ENCODE assay signal across 26 mouse cellular contexts in the genomic region with DNA sequence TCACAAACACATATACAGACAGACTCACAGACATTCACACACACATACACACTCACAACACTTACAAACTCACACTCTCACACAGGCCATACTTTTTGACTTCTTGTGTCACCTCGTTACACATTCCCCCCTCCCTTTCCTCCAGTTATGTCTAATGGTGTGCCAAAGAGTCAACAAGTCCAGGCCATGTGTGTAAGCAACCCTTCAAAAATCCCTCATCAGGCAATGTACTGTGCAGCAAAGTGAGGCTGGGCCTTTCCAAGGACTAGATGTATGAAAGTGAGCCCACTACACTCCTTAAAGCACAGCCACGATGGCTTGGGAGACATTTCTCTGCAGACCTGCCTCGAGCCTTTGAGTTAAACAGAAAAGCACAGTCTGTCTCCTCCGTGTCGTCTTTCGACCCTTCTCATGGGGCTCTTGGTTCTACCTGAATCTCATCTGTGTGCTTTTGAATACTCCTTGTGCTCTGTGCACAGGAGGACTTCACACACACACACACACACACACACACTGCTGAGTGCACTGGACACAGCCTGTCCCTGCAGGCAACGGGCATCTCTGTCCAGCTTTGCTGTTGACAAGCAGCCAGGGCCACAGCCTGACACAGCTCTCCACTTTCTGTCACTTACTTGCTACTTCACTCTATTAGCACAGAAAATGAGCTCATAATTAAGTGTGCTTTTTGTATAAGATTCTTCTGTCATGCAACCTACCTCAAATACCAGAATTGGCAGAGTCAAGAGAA.
DNase-seq lines count a peak whose midpoint lies in the region; ATAC-seq and TF ChIP-seq lines count a peak whose summit lies in the region.
"Had no signal": no experiment of that assay in that cellular context is flagged by ENCODE, and none has a peak within 500 bp of the region (broad histone marks: within the 10 kb centered on the region; RNA-seq: fewer than 3 reads in every experiment).

No protein-coding gene starts in this region.

- no peak overlapping the region for H3K4me2 ChIP-seq in lung, embryonic 14.5 days
- H3K4me2 ChIP-seq: embryonic facial prominence, embryonic 13.5 days; forebrain, embryonic 12.5 days; heart, embryonic 15.5 days; hindbrain, embryonic 14.5 days; intestine, embryonic 15.5 days; liver, embryonic 13.5 days; midbrain, embryonic 11.5 days; neural tube, embryonic 15.5 days had no signal

- WGBS in lung, embryonic 14.5 days: 61% methylated on average over 7 of the region's 7 CpGs
- WGBS in lung, adult 2 months: 67% methylated on average over 7 of the region's 7 CpGs
- WGBS in heart, adult 2 months: 69% methylated on average over 7 of the region's 7 CpGs

- TF ChIP-seq POLR2A in lung, adult 2 months (IDR thresholded peaks at IDR 0.05; ENCODE audit: borderline replicate concordance, extremely low read depth, low read depth, low read length): no peak
- TF ChIP-seq POLR2A in heart, adult 2 months (IDR thresholded peaks at IDR 0.05; ENCODE audit: insufficient read depth, low read depth, low read length): no peak

- H3K4me3 ChIP-seq in lung, embryonic 14.5 days (ENCODE audit: low read depth, low read length): no peak overlapping the region
- H3K4me3 ChIP-seq in lung, adult 2 months (replicated peaks; ENCODE audit: extremely low read depth, low read depth, low read length): no peak overlapping the region
- no peak overlapping the region for H3K4me3 ChIP-seq in heart, adult 2 months
- H3K4me3 ChIP-seq: embryonic facial prominence, embryonic 13.5 days; erythroblast, embryonic 14.5 days; forebrain, embryonic 12.5 days; heart, embryonic 15.5 days; intestine, embryonic 15.5 days; liver, embryonic 13.5 days; neural tube, embryonic 15.5 days had no signal

- peak; percentile 11 for DNase-seq in cerebellum, adult 11 months
- DNase-seq in cerebellum, postnatal 4 days (ENCODE audit: low spot score in 2 of 2): no peak
- peak; percentile 45 for DNase-seq in lung, embryonic 14.5 days
- no peak for DNase-seq in lung, adult 2 months
- DNase-seq in cerebellum, adult 9-11 months: peak; percentile 19
- DNase-seq in lung, postnatal 14 days: peak; percentile 37
- no peak for DNase-seq in heart, adult 2 months
- DNase-seq: adrenal gland, postnatal 25 days; embryo, embryonic 11 days; gastrocnemius, postnatal 36 days; heart, postnatal 4 days; kidney, adult 9 months; kidney, postnatal 25 days; liver, embryonic 13.5 days; right cerebral cortex, adult 18-20 months; right cerebral cortex, postnatal 4 days; thymus, adult 18-20 months; thymus, postnatal 4 days had no signal

- no peak for TF ChIP-seq EP300 in heart, adult 2 months (IDR thresholded peaks at IDR 0.05; ENCODE audit: insufficient read depth, low read depth, low read length)

- intact Hi-C loops in heart, adult 2 months (cut with DNase I): no loop called here

- peak; percentile 68; the same call in 1 of the 2 replicates for ATAC-seq in lung, embryonic 14.5 days (ENCODE audit: insufficient read depth)
- ATAC-seq: intestine, embryonic 15.5 days had no signal

- no peak overlapping the region for H3K27ac ChIP-seq in lung, embryonic 14.5 days (ENCODE audit: low read depth)
- no peak overlapping the region for H3K27ac ChIP-seq in heart, adult 2 months
- H3K27ac ChIP-seq: embryonic facial prominence, embryonic 13.5 days; forebrain, embryonic 12.5 days; heart, embryonic 15.5 days; hindbrain, embryonic 14.5 days; intestine, embryonic 15.5 days; liver, embryonic 13.5 days; neural tube, embryonic 15.5 days had no signal

- no peaks in the 10 kb centered on the region for H3K9me3 ChIP-seq in lung, embryonic 14.5 days (ENCODE audit: low read depth, low read length)
- H3K9me3 ChIP-seq: embryonic facial prominence, embryonic 13.5 days; forebrain, embryonic 12.5 days; heart, embryonic 15.5 days; intestine, embryonic 15.5 days; liver, embryonic 13.5 days; neural tube, embryonic 15.5 days had no signal

- H3K36me3 ChIP-seq in lung, embryonic 14.5 days (ENCODE audit: insufficient read depth): no peaks in the 10 kb centered on the region
- H3K36me3 ChIP-seq in heart, adult 2 months (ENCODE audit: control insufficient read depth, insufficient read depth, low read length): no peaks in the 10 kb centered on the region
- H3K36me3 ChIP-seq: embryonic facial prominence, embryonic 13.5 days; forebrain, embryonic 12.5 days; heart, embryonic 15.5 days; intestine, embryonic 15.5 days; liver, embryonic 13.5 days; neural tube, embryonic 15.5 days had no signal

- H3K79me2 ChIP-seq in heart, adult 2 months (replicated peaks; ENCODE audit: control insufficient read depth, insufficient read depth, low read length): no peaks in the 10 kb centered on the region

- no peak overlapping the region for H3K9ac ChIP-seq in lung, embryonic 14.5 days
- H3K9ac ChIP-seq in heart, adult 2 months (ENCODE audit: low read depth, low read length): no peak overlapping the region
- H3K9ac ChIP-seq: embryonic facial prominence, embryonic 13.5 days; forebrain, embryonic 12.5 days; heart, embryonic 15.5 days; hindbrain, embryonic 14.5 days; intestine, embryonic 15.5 days; liver, embryonic 13.5 days; neural tube, embryonic 15.5 days had no signal

- H3K4me1 ChIP-seq in lung, embryonic 14.5 days (ENCODE audit: insufficient read depth): peaks cover 4% of the 10 kb centered on the region; the same call in 1 of the 2 replicates
- no peaks in the 10 kb centered on the region for H3K4me1 ChIP-seq in lung, adult 2 months (ENCODE audit: control insufficient read depth, insufficient read depth, low read length)
- H3K4me1 ChIP-seq in heart, adult 2 months (ENCODE audit: control insufficient read depth, insufficient read depth, low read length): no peaks in the 10 kb centered on the region
- H3K4me1 ChIP-seq: embryonic facial prominence, embryonic 13.5 days; forebrain, embryonic 12.5 days; heart, embryonic 15.5 days; intestine, embryonic 15.5 days; liver, embryonic 13.5 days; neural tube, embryonic 15.5 days had no signal

- no peaks in the 10 kb centered on the region for H3K27me3 ChIP-seq in lung, embryonic 14.5 days (ENCODE audit: insufficient read depth, low read length)
- no peaks in the 10 kb centered on the region for H3K27me3 ChIP-seq in heart, adult 2 months (ENCODE audit: control insufficient read depth, insufficient read depth, low read length)
- H3K27me3 ChIP-seq: embryonic facial prominence, embryonic 13.5 days; forebrain, embryonic 12.5 days; heart, embryonic 15.5 days; intestine, embryonic 15.5 days; liver, embryonic 13.5 days; neural tube, embryonic 15.5 days had no signal

- TF ChIP-seq CTCF in lung, embryonic 14.5 days (IDR thresholded peaks at IDR 0.05; ENCODE audit: low read depth): no peak
- no peak for TF ChIP-seq CTCF in lung, adult 2 months (IDR thresholded peaks at IDR 0.05; ENCODE audit: insufficient read depth, low read length)
- TF ChIP-seq CTCF in heart, adult 2 months (IDR thresholded peaks at IDR 0.05): no peak

Comparison
In these comparisons a context has a peak if more than half of its experiments do, and no peak if none do; other contexts are left out.
1. DNase-seq: peak in cerebellum, adult 11 months (single experiment), lung, embryonic 14.5 days (single experiment), cerebellum, adult 9-11 months (single experiment) and lung, postnatal 14 days (single experiment); none in cerebellum, postnatal 4 days (0 of 2), lung, adult 2 months (single experiment) and heart, adult 2 months (0 of 2).